Mouse (Mus musculus) liver, embryonic 14.5 days (tissue): ENCODE measurements at regions not wholly inside any gene's neighbourhood (a gene's known extent, or its start where the extent isn't known, plus 50 kb on each side); places are given as distances from the start of the nearest gene placed in this dataset.

Source experiments
- ATAC-seq: fragments of 200-750 bp; cut with Nextera tagmentation; 2 replicates; pipeline ENCODE4 v1.8.0; 2017; ENCODE audit warnings: moderate number of reproducible peaks, mild to moderate bottlenecking, moderate library complexity; ENCODE audit not compliant: insufficient read depth
- DNase-seq, 3 experiments: peaks; one replicate each; pipeline ENCODE4 v3.0.0-alpha.2; 2012 to 2013; ENCODE audit warnings: low read depth in 3 of 3, low spot score in 3 of 3
- H3K27ac ChIP-seq: fragments of 300-500 bp; sonication (generic); 2 replicates; pipeline ENCODE4 v1.5.1; 2014; ENCODE audit warnings: moderate library complexity, mild to moderate bottlenecking, control low read depth, inconsistent platforms
- H3K27me3 ChIP-seq: fragments of 300-500 bp; sonication (generic); 2 replicates; pipeline ENCODE4 v1.6.1; 2014; ENCODE audit warnings: mild to moderate bottlenecking, low read length, moderate library complexity; ENCODE audit not compliant: control insufficient read depth, insufficient read depth
- H3K36me3 ChIP-seq: fragments of 300-500 bp; sonication (generic); replicated peaks from 2 replicates; pipeline ENCODE4 v1.6.1; 2014; ENCODE audit warnings: low read depth; ENCODE audit not compliant: control insufficient read depth, insufficient read depth
- H3K4me1 ChIP-seq, 2 experiments: fragments of 200-500 bp in 1 of 2; fragments of 300-500 bp in 1 of 2; sonication (generic) in 1 of 2; replicated peaks; 2 replicates each; pipeline ENCODE4 v1.6.1; 2012 to 2014; ENCODE audit warnings: antibody characterized with exemption in 1 of 2, inconsistent platforms in 1 of 2, low read length in 1 of 2; ENCODE audit not compliant: control insufficient read depth in 2 of 2, insufficient read depth in 2 of 2
- H3K4me2 ChIP-seq: fragments of 300-500 bp; sonication (generic); 2 replicates; pipeline ENCODE4 v1.6.1; 2014; ENCODE audit warnings: low read depth, mild to moderate bottlenecking, control low read depth, moderate library complexity
- H3K4me3 ChIP-seq, 2 experiments: fragments of 200-500 bp in 1 of 2; fragments of 300-500 bp in 1 of 2; sonication (generic) in 1 of 2; 2 replicates each; pipeline ENCODE4 v1.5.1; 2012 to 2014; ENCODE audit warnings: low read depth in 2 of 2, low read length in 2 of 2, mild to moderate bottlenecking in 2 of 2, control low read depth in 1 of 2, inconsistent platforms in 1 of 2, moderate library complexity in 1 of 2; ENCODE audit not compliant: insufficient read depth in 1 of 2
- H3K9ac ChIP-seq: fragments of 300-500 bp; sonication (generic); replicated peaks from 2 replicates; pipeline ENCODE4 v1.6.1; 2014; ENCODE audit warnings: mild to moderate bottlenecking, control low read depth, moderate library complexity
- H3K9me3 ChIP-seq: fragments of 300-500 bp; sonication (generic); 2 replicates; pipeline ENCODE4 v1.6.1; 2016; ENCODE audit warnings: low read length, mixed read lengths; ENCODE audit not compliant: control insufficient read depth
- CTCF ChIP-seq: IDR thresholded peaks from 2 replicates; pipeline ENCODE4 v1.5.1; 2016; ENCODE audit warnings: antibody characterized with exemption, low read depth, control low read depth
- EP300 ChIP-seq: IDR thresholded peaks from 2 replicates; pipeline ENCODE4 v1.6.1; 2016; ENCODE audit warnings: antibody characterized with exemption, low read depth
- WGBS: fragments of 180-500 bp; shearing (Covaris S2); extraction: QIAGEN DNeasy Blood & Tissue Kit; methylation state at CpG from one replicate; pipeline ENCODE4 v1.1.7; 2014; ENCODE audit not compliant: insufficient replicate concordance; 5-methylcytosine and 5-hydroxymethylcytosine counted together

DNA sequence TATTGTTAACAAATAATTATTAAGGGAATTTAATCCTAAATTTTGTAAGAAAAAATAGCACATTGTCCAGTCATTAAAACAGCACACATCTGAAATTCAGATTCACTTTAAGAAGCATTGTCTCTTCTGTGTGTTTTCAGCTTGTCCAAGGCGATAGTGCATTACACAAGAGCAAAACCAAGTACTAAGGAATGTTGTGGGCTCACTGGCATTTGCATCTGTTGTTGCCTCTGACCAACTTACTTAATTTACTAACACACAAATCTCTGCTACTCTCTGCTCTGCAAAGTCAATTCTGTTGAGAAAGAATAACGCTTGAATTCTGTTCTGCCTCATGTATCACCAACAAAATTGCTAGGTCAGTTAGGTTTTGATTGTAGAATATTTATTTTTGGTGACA is 158.0 kb upstream of the Ndst3 start:
- 47% methylated on average over 2 of the region's 2 CpGs for whole genome bisulfite sequencing
- H3K27ac ChIP-seq = no peak overlapping the region
- no peak overlapping the region for H3K4me3 ChIP-seq
- no peaks in the 10 kb centered on the region for H3K27me3 ChIP-seq
- no peak for DNase-seq
- no peak overlapping the region for H3K4me2 ChIP-seq
- no peak overlapping the region for H3K9ac ChIP-seq
- no peaks in the 10 kb centered on the region for H3K4me1 ChIP-seq
- TF ChIP-seq EP300 = no peak
- TF ChIP-seq CTCF = no peak
- no peaks in the 10 kb centered on the region for H3K36me3 ChIP-seq
- ATAC-seq = no peak
- H3K9me3 ChIP-seq = no peaks in the 10 kb centered on the region

DNA sequence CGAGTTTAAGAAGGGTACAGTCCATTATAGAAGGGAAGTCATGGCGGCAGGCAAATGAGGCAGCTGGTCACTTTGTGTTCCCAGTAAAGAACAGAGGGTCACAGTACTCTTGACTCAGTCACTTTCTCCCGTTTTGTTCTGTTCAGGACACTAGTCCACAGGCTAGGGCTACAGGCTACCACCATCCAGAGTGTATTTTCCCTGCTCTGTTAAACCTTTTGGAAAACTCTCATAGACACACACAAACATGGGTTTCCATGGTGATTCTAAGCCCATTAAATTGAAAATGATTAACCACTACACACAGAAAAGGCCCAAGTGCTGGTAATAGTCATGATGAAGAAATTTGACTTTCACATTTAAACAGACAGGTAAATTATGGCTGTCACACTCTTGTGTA is 162.2 kb upstream of the Ndst3 start:
- no peaks in the 10 kb centered on the region for H3K4me1 ChIP-seq
- ATAC-seq = no peak
- H3K27me3 ChIP-seq = no peaks in the 10 kb centered on the region
- no peak overlapping the region for H3K4me3 ChIP-seq
- no peak overlapping the region for H3K4me2 ChIP-seq
- no peak for DNase-seq
- WGBS = 44% methylated on average over 3 of the region's 3 CpGs
- H3K9ac ChIP-seq = no peak overlapping the region
- no peaks in the 10 kb centered on the region for H3K9me3 ChIP-seq
- no peaks in the 10 kb centered on the region for H3K36me3 ChIP-seq
- no peak overlapping the region for H3K27ac ChIP-seq
- TF ChIP-seq EP300 (no peak), CTCF (no peak)

DNA sequence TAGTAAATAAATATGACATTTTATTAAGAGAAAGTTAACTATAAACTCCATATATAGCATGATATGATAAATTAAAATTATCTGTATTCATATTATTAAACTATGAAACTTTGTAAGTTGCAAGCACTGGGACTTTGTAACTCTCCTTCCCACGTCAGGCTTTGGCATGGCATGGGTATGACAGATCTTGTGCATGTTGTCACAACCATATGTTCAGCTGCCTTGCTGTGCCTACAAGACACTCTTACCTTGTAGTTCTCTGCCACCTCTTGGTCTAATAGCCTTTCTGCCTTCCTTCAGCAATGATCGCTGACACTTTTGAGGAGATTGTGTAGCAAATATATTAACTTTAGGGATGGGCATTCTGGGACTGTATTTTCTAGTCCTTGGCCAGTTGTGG is 183.1 kb upstream of the Ndst3 start:
- no peak overlapping the region for H3K27ac ChIP-seq
- DNase-seq (no peak), ATAC-seq (no peak)
- no peaks in the 10 kb centered on the region for H3K36me3 ChIP-seq
- no peaks in the 10 kb centered on the region for H3K4me1 ChIP-seq
- H3K4me3 ChIP-seq = no peak overlapping the region
- TF ChIP-seq CTCF = no peak
- no peak for TF ChIP-seq EP300
- no peak overlapping the region for H3K4me2 ChIP-seq
- H3K9ac ChIP-seq = no peak overlapping the region
- 65% methylated on average over 2 of the region's 2 CpGs for WGBS
- H3K27me3 ChIP-seq = no peaks in the 10 kb centered on the region
- no peaks in the 10 kb centered on the region for H3K9me3 ChIP-seq

DNA sequence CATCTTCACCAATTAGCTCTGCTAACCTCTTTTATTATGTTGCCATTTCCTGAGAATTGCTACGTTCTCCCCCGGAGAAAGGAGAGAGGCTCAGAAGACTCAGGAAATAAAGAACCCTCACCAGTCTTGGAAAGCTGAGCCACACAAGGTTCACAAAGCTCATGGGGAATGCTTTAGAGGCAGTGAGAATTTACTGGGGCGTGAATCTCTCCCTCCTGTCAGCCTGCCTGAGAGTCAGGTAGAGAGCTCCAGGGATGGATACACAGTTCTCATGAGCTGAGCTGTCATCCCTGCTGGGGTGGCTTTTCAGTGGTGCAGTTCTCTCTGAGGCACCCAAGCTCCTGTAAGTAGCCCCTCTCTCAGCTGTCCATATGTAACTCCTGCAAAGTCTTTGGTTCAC is 203.0 kb upstream of the Ndst3 start:
- Histone ChIP-seq H3K27ac (no peak overlapping the region), H3K36me3 (no peaks in the 10 kb centered on the region), H3K27me3 (no peaks in the 10 kb centered on the region), H3K9me3 (no peaks in the 10 kb centered on the region), H3K9ac (no peak overlapping the region), H3K4me3 (no peak overlapping the region), H3K4me2 (no peak overlapping the region), H3K4me1 (no peaks in the 10 kb centered on the region)
- DNase-seq = no peak
- ATAC-seq = no peak
- no peak for TF ChIP-seq CTCF
- TF ChIP-seq EP300 = no peak
- WGBS = 34% methylated on average over 3 of the region's 3 CpGs

DNA sequence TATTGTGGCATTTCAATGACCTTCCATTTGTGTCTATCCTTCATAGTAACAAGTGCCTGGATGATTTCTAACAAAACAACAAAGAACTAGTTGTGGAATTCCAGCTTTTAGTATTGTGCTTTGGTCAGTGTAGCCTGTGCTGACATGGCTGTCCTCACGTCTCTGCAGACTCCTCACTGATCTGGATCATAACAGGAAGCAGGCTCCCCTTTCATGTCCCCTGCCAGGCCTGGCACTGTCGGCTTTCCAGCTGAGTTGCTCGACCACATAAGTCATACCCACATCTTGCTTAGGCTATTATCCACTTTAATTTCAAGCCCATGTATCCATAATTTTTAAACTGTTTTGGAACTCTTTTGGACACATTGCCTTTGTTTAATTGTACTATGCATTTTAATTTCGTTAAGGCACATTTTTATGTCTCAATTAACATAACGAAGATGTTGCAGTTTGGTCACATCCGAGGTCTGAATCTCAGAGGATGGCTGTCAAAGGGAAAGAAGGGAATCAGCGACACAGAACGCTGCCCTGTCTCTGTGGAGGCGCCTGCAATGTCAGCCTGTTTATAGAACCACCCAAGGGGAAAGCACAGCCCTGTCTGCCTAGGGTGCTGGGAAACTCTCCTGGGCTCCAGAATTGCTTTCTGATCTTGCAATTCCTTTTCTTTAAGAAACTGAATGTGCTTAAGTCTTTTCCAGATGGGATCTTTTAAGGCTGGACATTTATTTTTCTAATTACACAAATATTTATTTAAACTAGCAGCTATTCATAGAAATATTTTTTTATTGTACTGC is 215.5 kb upstream of the Ndst3 start:
- H3K27ac ChIP-seq = no peak overlapping the region
- H3K4me2 ChIP-seq = no peak overlapping the region
- no peaks in the 10 kb centered on the region for H3K27me3 ChIP-seq
- WGBS = 35% methylated on average over 9 of the region's 9 CpGs
- H3K36me3 ChIP-seq = no peaks in the 10 kb centered on the region
- no peaks in the 10 kb centered on the region for H3K9me3 ChIP-seq
- H3K9ac ChIP-seq = no peak overlapping the region
- DNase-seq (no peak), ATAC-seq (no peak)
- H3K4me3 ChIP-seq = no peak overlapping the region
- H3K4me1 ChIP-seq = no peaks in the 10 kb centered on the region
- TF ChIP-seq CTCF = no peak
